Mouse (Mus musculus): ENCODE results near the gene Leap2. TPM values are rescaled to one million over a fixed set of nuclear protein-coding genes. Genes with fewer than 3 reads are reported as not detected.

The Leap2 gene
- polyA plus RNA-seq, 1 experiment from 2014 or later = not detected

DNA sequence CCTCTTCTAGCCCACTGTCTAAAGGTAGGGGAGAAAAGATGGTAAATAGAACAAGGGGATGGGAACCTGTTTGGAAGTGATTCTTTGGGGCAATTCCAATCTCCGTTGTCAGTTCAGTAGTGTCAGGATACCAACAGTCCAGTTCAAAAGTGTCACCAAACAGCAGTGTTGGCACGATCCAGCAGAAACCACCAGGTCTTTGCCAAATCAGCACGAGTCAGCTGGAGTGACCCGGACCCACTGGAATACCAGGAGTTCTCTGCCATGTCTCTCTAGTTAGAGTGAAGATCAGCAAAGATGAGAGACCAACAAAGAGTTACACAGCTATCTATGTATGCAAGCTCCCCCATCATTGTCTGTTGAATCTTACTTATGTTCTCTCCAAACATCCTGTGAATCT lies 9.1 kb downstream of the Leap2 start:
- Histone ChIP-seq H3K4me2 (ENCODE audit: low read depth, low read length) (no peak overlapping the region), H3K4me1 (replicated peaks; ENCODE audit: control insufficient read depth, insufficient read depth, low read length) (no peaks in the 10 kb centered on the region), H3K27ac (ENCODE audit: low read length) (no peak overlapping the region), H3K9ac (ENCODE audit: low read length) (no peak overlapping the region), H3K9me3 (ENCODE audit: control insufficient read depth, low read length) (no peaks in the 10 kb centered on the region), H3K4me3 (ENCODE audit: low read length) (no peak overlapping the region), H3K36me3 (ENCODE audit: control insufficient read depth, insufficient read depth, low read length) (peaks cover 45% of the 10 kb centered on the region), H3K27me3 (ENCODE audit: control insufficient read depth, insufficient read depth, low read depth, low read length) (no peaks in the 10 kb centered on the region)
- 94% methylated on average over 4 of the region's 4 CpGs for WGBS
- ATAC-seq (ENCODE audit: low read depth) = no peak

DNA sequence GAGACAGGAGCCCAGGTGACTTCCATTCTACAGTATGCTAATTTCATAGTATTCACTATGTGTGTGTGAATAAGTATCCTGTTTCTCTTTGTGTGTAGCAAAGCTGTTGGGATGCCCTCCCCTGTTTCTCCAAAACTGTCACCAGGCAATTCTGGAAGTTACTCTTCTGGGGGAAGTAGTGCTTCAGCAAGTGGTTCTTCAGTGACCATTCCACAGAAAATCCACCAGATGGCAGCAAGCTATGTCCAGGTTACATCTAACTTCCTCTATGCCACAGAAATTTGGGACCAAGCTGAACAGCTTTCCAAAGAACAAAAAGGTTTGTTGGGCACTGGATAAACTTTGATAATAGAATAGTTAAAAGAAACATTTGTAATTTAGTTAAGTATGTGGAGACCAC lies 11.2 kb downstream of the Leap2 start:
- H3K36me3 ChIP-seq (ENCODE audit: control insufficient read depth, insufficient read depth, low read length) = peaks cover 46% of the 10 kb centered on the region
- no peak overlapping the region for H3K9ac ChIP-seq (ENCODE audit: low read length)
- ATAC-seq (ENCODE audit: low read depth) = no peak
- H3K27ac ChIP-seq (ENCODE audit: low read length) = no peak overlapping the region
- H3K27me3 ChIP-seq (ENCODE audit: control insufficient read depth, insufficient read depth, low read depth, low read length) = no peaks in the 10 kb centered on the region
- H3K4me3 ChIP-seq (ENCODE audit: low read length) = no peak overlapping the region
- no peaks in the 10 kb centered on the region for H3K4me1 ChIP-seq (replicated peaks; ENCODE audit: control insufficient read depth, insufficient read depth, low read length)
- H3K9me3 ChIP-seq (ENCODE audit: control insufficient read depth, low read length) = no peaks in the 10 kb centered on the region
- no peak overlapping the region for H3K4me2 ChIP-seq (ENCODE audit: low read depth, low read length)

- no peak overlapping the region for H3K4me2 ChIP-seq (ENCODE audit: low read depth, low read length)
- no peaks in the 10 kb centered on the region for H3K4me1 ChIP-seq (replicated peaks; ENCODE audit: control insufficient read depth, insufficient read depth, low read length)
- H3K4me3 ChIP-seq (ENCODE audit: low read length) = no peak overlapping the region
- H3K27me3 ChIP-seq (ENCODE audit: control insufficient read depth, insufficient read depth, low read depth, low read length) = no peaks in the 10 kb centered on the region
- H3K9ac ChIP-seq (ENCODE audit: low read length) = no peak overlapping the region
- H3K9me3 ChIP-seq (ENCODE audit: control insufficient read depth, low read length) = no peaks in the 10 kb centered on the region
- H3K36me3 ChIP-seq (ENCODE audit: control insufficient read depth, insufficient read depth, low read length) = peaks cover 43% of the 10 kb centered on the region
- H3K27ac ChIP-seq (ENCODE audit: low read length) = no peak overlapping the region
- 85% methylated on average over 1 of the region's 1 CpGs for WGBS
- ATAC-seq (ENCODE audit: low read depth) = no peak
These were observed 19.3 kb downstream of the Leap2 start for GRCm38 (mm10) chr11:53403638-53404037.

GRCm38 (mm10) chr11:53393856-53394255 lies 29.1 kb downstream of the Leap2 start:
- Histone ChIP-seq H3K9me3 (ENCODE audit: control insufficient read depth, low read length) (no peaks in the 10 kb centered on the region), H3K27me3 (ENCODE audit: control insufficient read depth, insufficient read depth, low read depth, low read length) (no peaks in the 10 kb centered on the region), H3K9ac (ENCODE audit: low read length) (no peak overlapping the region), H3K27ac (ENCODE audit: low read length) (no peak overlapping the region), H3K4me1 (replicated peaks; ENCODE audit: control insufficient read depth, insufficient read depth, low read length) (no peaks in the 10 kb centered on the region), H3K4me3 (ENCODE audit: low read length) (no peak overlapping the region), H3K36me3 (ENCODE audit: control insufficient read depth, insufficient read depth, low read length) (peaks cover 29% of the 10 kb centered on the region), H3K4me2 (ENCODE audit: low read depth, low read length) (no peak overlapping the region)
- WGBS = 80% methylated on average over 1 of the region's 1 CpGs
- no peak for ATAC-seq (ENCODE audit: low read depth)

GRCm38 (mm10) chr11:53383758-53384428 lies 39.1 kb downstream of the Leap2 start:
- no peak for ATAC-seq (ENCODE audit: low read depth)
- Histone ChIP-seq H3K27ac (ENCODE audit: low read length) (no peak overlapping the region), H3K9me3 (ENCODE audit: control insufficient read depth, low read length) (no peaks in the 10 kb centered on the region), H3K27me3 (ENCODE audit: control insufficient read depth, insufficient read depth, low read depth, low read length) (no peaks in the 10 kb centered on the region), H3K4me3 (ENCODE audit: low read length) (no peak overlapping the region), H3K36me3 (ENCODE audit: control insufficient read depth, insufficient read depth, low read length) (peaks cover 9% of the 10 kb centered on the region), H3K4me2 (ENCODE audit: low read depth, low read length) (no peak overlapping the region), H3K9ac (ENCODE audit: low read length) (no peak overlapping the region), H3K4me1 (replicated peaks; ENCODE audit: control insufficient read depth, insufficient read depth, low read length) (no peaks in the 10 kb centered on the region)
- WGBS = 89% methylated on average over 2 of the region's 2 CpGs

DNA sequence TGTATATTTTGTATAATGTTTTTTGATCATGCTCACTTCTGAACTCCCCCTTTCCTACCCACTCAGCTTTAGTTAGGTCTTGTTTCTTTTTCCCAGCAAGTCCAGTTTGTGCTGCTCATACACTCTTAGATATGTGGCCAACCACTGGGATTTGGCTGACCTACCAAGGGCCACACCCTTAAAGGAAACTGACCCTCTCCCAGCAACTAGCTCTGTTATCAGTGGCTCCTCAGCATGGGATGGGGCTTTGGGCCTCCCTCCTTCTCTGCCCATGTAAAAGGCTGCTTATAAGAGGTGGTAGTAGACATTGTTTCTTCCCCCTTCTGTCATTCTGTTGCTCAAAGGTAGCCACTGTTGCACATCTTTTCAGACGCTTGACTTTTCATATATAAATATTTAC lies 44.1 kb downstream of the Leap2 start:
- Histone ChIP-seq H3K4me2 (ENCODE audit: low read depth, low read length) (no peak overlapping the region), H3K27me3 (ENCODE audit: control insufficient read depth, insufficient read depth, low read depth, low read length) (no peaks in the 10 kb centered on the region), H3K36me3 (ENCODE audit: control insufficient read depth, insufficient read depth, low read length) (peaks cover 11% of the 10 kb centered on the region), H3K9ac (ENCODE audit: low read length) (no peak overlapping the region), H3K27ac (ENCODE audit: low read length) (no peak overlapping the region), H3K9me3 (ENCODE audit: control insufficient read depth, low read length) (no peaks in the 10 kb centered on the region), H3K4me1 (replicated peaks; ENCODE audit: control insufficient read depth, insufficient read depth, low read length) (no peaks in the 10 kb centered on the region), H3K4me3 (ENCODE audit: low read length) (no peak overlapping the region)
- WGBS = 60% methylated on average over 1 of the region's 1 CpGs
- no peak for ATAC-seq (ENCODE audit: low read depth)

Small RNAs within 50 kb of the gene (microRNA-seq; reads per million reads assigned to microRNA genes)
- not detected for gene Mir6920

Other genes starting within 250 kb of the Leap2 start
- 68.9 and 70.2 TPM in 2 replicates for gene Hspa4, start 122.7 kb downstream of the Leap2 start, polyA plus RNA-seq (2015; fragmentation: Nextera tagmentation; extraction: Ambion mirVana)
- gene Zcchc10, start 98.5 kb downstream of the Leap2 start, polyA plus RNA-seq (2015; fragmentation: Nextera tagmentation; extraction: Ambion mirVana) = 21.9 and 23.2 TPM in 2 replicates
- 24.1 and 30.9 TPM in 2 replicates for gene Aff4, start 72.3 kb downstream of the Leap2 start, polyA plus RNA-seq (2015; fragmentation: Nextera tagmentation; extraction: Ambion mirVana)
- gene Uqcrq, start 7.7 kb upstream of the Leap2 start, polyA plus RNA-seq (2015; fragmentation: Nextera tagmentation; extraction: Ambion mirVana) = 479 and 495 TPM in 2 replicates
- gene Gdf9, start 7.9 kb upstream of the Leap2 start, polyA plus RNA-seq (2015; fragmentation: Nextera tagmentation; extraction: Ambion mirVana) = 1.4 and 2.1 TPM in 2 replicates
- 0.06 TPM in 1 of 2 replicates, not detected in the other for gene Gm10447, start 33.9 kb upstream of the Leap2 start, polyA plus RNA-seq (2015; fragmentation: Nextera tagmentation; extraction: Ambion mirVana)
- 1.9 and 2.8 TPM in 2 replicates for gene Shroom1, start 34.0 kb upstream of the Leap2 start, polyA plus RNA-seq (2015; fragmentation: Nextera tagmentation; extraction: Ambion mirVana)
- not detected in 2 replicates for gene Gm9837, start 47.3 kb upstream of the Leap2 start, polyA plus RNA-seq (2015; fragmentation: Nextera tagmentation; extraction: Ambion mirVana)
- gene Gm9945, start 57.0 kb upstream of the Leap2 start, polyA plus RNA-seq (2015; fragmentation: Nextera tagmentation; extraction: Ambion mirVana) = not detected in 2 replicates
- 0.13 and 0.25 TPM in 2 replicates for gene Sowaha, start 57.1 kb upstream of the Leap2 start, polyA plus RNA-seq (2015; fragmentation: Nextera tagmentation; extraction: Ambion mirVana)
- gene Sept8, start 96.1 kb upstream of the Leap2 start, polyA plus RNA-seq (2015; fragmentation: Nextera tagmentation; extraction: Ambion mirVana) = 23.6 and 27.1 TPM in 2 replicates
- gene Kif3a, start 144.2 kb upstream of the Leap2 start, polyA plus RNA-seq (2015; fragmentation: Nextera tagmentation; extraction: Ambion mirVana) = 65.9 and 68.8 TPM in 2 replicates
- 1.0 and 1.4 TPM in 2 replicates for gene Il4, start 195.5 kb upstream of the Leap2 start, polyA plus RNA-seq (2015; fragmentation: Nextera tagmentation; extraction: Ambion mirVana)
- not detected in 2 replicates for gene Il13, start 211.5 kb upstream of the Leap2 start, polyA plus RNA-seq (2015; fragmentation: Nextera tagmentation; extraction: Ambion mirVana)

All from lung, embryonic 16.5 days (tissue).